Mouse (Mus musculus): ENCODE results near the gene Olfr374. TPM values are rescaled to one million over a fixed set of nuclear protein-coding genes. Genes with fewer than 3 reads are reported as not detected.

Olfr374 gene
- polyA plus RNA-seq, 1 experiment = not detected

- DNase-seq (ENCODE audit: low spot score) = peak; percentile 42
Observed at GRCm38 (mm10) chr8:72135446-72136301, 28.8 kb downstream of the Olfr374 start.

GRCm38 (mm10) chr8:72136302-72136978 is 29.6 kb downstream of the Olfr374 start:
- DNase-seq (ENCODE audit: low spot score) = peak; percentile 51

- no peak for DNase-seq (ENCODE audit: low spot score)
Observed at GRCm38 (mm10) chr8:72137431-72137830, 30.6 kb downstream of the Olfr374 start.

- no peak for DNase-seq (ENCODE audit: low spot score)
Observed at GRCm38 (mm10) chr8:72138456-72138855, 31.6 kb downstream of the Olfr374 start.

GRCm38 (mm10) chr8:72143256-72143824 is 36.5 kb downstream of the Olfr374 start:
- no peak for DNase-seq (ENCODE audit: low spot score)

GRCm38 (mm10) chr8:72144345-72144975 is 37.6 kb downstream of the Olfr374 start:
- no peak for DNase-seq (ENCODE audit: low spot score)

- DNase-seq (ENCODE audit: low spot score) = no peak
Observed at GRCm38 (mm10) chr8:72145511-72145910, 38.7 kb downstream of the Olfr374 start.

- DNase-seq (ENCODE audit: low spot score) = no peak
Observed at GRCm38 (mm10) chr8:72146056-72146455, 39.2 kb downstream of the Olfr374 start.

GRCm38 (mm10) chr8:72146556-72146955 is 39.7 kb downstream of the Olfr374 start:
- no peak for DNase-seq (ENCODE audit: low spot score)

GRCm38 (mm10) chr8:72147266-72147665 is 40.4 kb downstream of the Olfr374 start:
- DNase-seq (ENCODE audit: low spot score) = no peak

GRCm38 (mm10) chr8:72149056-72149455 is 42.2 kb downstream of the Olfr374 start:
- no peak for DNase-seq (ENCODE audit: low spot score)

- DNase-seq (ENCODE audit: low spot score) = no peak
Observed at GRCm38 (mm10) chr8:72151418-72152078, 44.7 kb downstream of the Olfr374 start.

- DNase-seq (ENCODE audit: low spot score) = no peak
Observed at GRCm38 (mm10) chr8:72153382-72153781, 46.5 kb downstream of the Olfr374 start.

GRCm38 (mm10) chr8:72158096-72158495 is 51.3 kb downstream of the Olfr374 start:
- no peak for DNase-seq (ENCODE audit: low spot score)

GRCm38 (mm10) chr8:72158726-72159125 is 51.9 kb downstream of the Olfr374 start:
- DNase-seq (ENCODE audit: low spot score) = no peak

GRCm38 (mm10) chr8:72160007-72160406 is 53.2 kb downstream of the Olfr374 start:
- no peak for DNase-seq (ENCODE audit: low spot score)

- peak; percentile 100 for DNase-seq (ENCODE audit: low spot score)
Observed at GRCm38 (mm10) chr8:72160707-72161697, 54.2 kb downstream of the Olfr374 start, which contains the start of gene Rab8a. TSS of gene Rab8a (plus strand) at chr8:72161200.

GRCm38 (mm10) chr8:72162821-72163220 is 56.0 kb downstream of the Olfr374 start:
- no peak for DNase-seq (ENCODE audit: low spot score)
